Mouse (Mus musculus) olfactory bulb, adult 2 months (tissue): ENCODE measurements around the gene Ccdc136.

ENCODE experiments used
- CTCF ChIP-seq: fragments of 200-500 bp; IDR thresholded peaks from 2 replicates; pipeline ENCODE4 v1.5.1; 2012; ENCODE audit warnings: low read depth, mild to moderate bottlenecking, low read length, moderate library complexity; ENCODE audit not compliant: insufficient read depth
- POLR2A ChIP-seq: fragments of 200-500 bp; IDR thresholded peaks from 2 replicates; pipeline ENCODE4 v1.6.1; 2012; ENCODE audit warnings: mild to moderate bottlenecking, low read depth, low read length, moderate library complexity; ENCODE audit not compliant: insufficient read depth

DNA sequence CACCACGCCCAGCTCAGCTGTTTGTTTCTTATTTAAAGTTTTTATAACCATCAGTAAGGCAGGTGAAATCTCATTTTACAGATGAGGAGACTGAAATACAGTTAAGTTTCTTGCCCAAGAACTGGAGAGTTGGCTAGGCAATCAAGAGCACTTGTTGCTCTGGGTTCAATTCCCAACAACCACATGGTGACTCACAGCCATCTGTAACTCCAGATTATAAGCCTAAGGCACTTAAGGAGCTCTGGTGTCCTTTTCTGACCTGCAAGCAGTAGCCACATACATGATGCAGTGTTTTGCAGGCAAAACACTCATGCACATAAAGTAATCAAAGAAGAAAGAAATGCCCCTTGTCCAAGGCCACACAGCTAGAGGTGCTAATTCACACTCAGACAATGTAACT lies 30.8 kb upstream of the Ccdc136 start:
- TF ChIP-seq CTCF (no peak), POLR2A (no peak)
